ENCODE assay signal across 13 mouse cellular contexts in genomic region chr6:140682829-140683228, GRCm38 (mm10). TPM values are rescaled to one million over a fixed set of nuclear protein-coding genes. Genes with fewer than 3 reads are reported as not detected.
DNase-seq lines count a peak whose midpoint lies in the region; ATAC-seq and TF ChIP-seq lines count a peak whose summit lies in the region.
"Had no signal": no experiment of that assay in that cellular context is flagged by ENCODE, and none has a peak within 500 bp of the region (broad histone marks: within the 10 kb centered on the region; RNA-seq: fewer than 3 reads in every experiment).

No protein-coding gene starts in this region.

- TF ChIP-seq POLR2A in myocyte (IDR thresholded peaks at IDR 0.05; ENCODE audit: insufficient read length, low read depth): no peak

- POLR2A ChIA-PET in Patski (lab: Charles Lee): no interaction called here

- no peak overlapping the region for H3K4me2 ChIP-seq in hindbrain, embryonic 12.5 days (replicated peaks)
- H3K4me2 ChIP-seq in hindbrain, postnatal 0 days (ENCODE audit: low read depth, low read length): no peak overlapping the region
- no peak overlapping the region for H3K4me2 ChIP-seq in embryonic facial prominence, embryonic 12.5 days (replicated peaks)
- peak overlapping the region; percentile 21 for H3K4me2 ChIP-seq in myocyte (ENCODE audit: low read depth)
- H3K4me2 ChIP-seq in forebrain, embryonic 11.5 days (ENCODE audit: low read depth, low read length, severe bottlenecking): no peak overlapping the region

- no peak overlapping the region for H3ac ChIP-seq in myocyte (ENCODE audit: control insufficient read depth, insufficient read length)

- no peak overlapping the region for H3K4me3 ChIP-seq in hindbrain, embryonic 12.5 days
- no peak overlapping the region for H3K4me3 ChIP-seq in hindbrain, postnatal 0 days (ENCODE audit: low read length)
- no peak overlapping the region for H3K4me3 ChIP-seq in embryonic facial prominence, embryonic 12.5 days
- H3K4me3 ChIP-seq in myocyte: no peak overlapping the region
- no peak overlapping the region for H3K4me3 ChIP-seq in forebrain, embryonic 11.5 days (ENCODE audit: low read depth, low read length)
- H3K4me3 ChIP-seq: erythroblast, embryonic 14.5 days; gastrocnemius, adult 2 months had no signal

- WGBS in hindbrain, embryonic 12.5 days: 43% methylated on average over 13 of the region's 13 CpGs
- WGBS in hindbrain, postnatal 0 days: 41% methylated on average over 13 of the region's 13 CpGs
- WGBS in embryonic facial prominence, embryonic 12.5 days: 40% methylated on average over 13 of the region's 13 CpGs
- WGBS in forebrain, embryonic 11.5 days: 56% methylated on average over 13 of the region's 13 CpGs

- H3K9me3 ChIP-seq in hindbrain, embryonic 12.5 days (replicated peaks): no peaks in the 10 kb centered on the region
- H3K9me3 ChIP-seq in hindbrain, postnatal 0 days (ENCODE audit: low read length): no peaks in the 10 kb centered on the region
- no peaks in the 10 kb centered on the region for H3K9me3 ChIP-seq in embryonic facial prominence, embryonic 12.5 days
- no peaks in the 10 kb centered on the region for H3K9me3 ChIP-seq in forebrain, embryonic 11.5 days (ENCODE audit: control insufficient read depth, low read length)

- no peak for DNase-seq in hindbrain, postnatal 0 days (ENCODE audit: low spot score)
- DNase-seq in Patski (ENCODE audit: low read depth, low spot score): no peak
- no peak for DNase-seq in cerebellum, adult 18-20 months
- no peak for DNase-seq in forebrain, embryonic 11.5 days (ENCODE audit: low spot score)
- DNase-seq: gastrocnemius, adult 2 months; kidney, adult 11 months; layer of hippocampus, postnatal 36 days; lung, postnatal 10 days had no signal

- no peak for TF ChIP-seq CTCF in hindbrain, postnatal 0 days (IDR thresholded peaks at IDR 0.05; ENCODE audit: low read depth)
- no peak for TF ChIP-seq CTCF in Patski (IDR thresholded peaks at IDR 0.05)

- 0 out of 2 replicates have a peak, but pooled peaks have one; percentile 8 for ATAC-seq in hindbrain, embryonic 12.5 days (ENCODE audit: low FRiP score)
- ATAC-seq in hindbrain, postnatal 0 days: no peak
- peak; percentile 15 for ATAC-seq in Patski
- no peak for ATAC-seq in embryonic facial prominence, embryonic 12.5 days (ENCODE audit: insufficient number of reproducible peaks, insufficient read depth, low FRiP score, low TSS enrichment)
- no peak for ATAC-seq in forebrain, embryonic 11.5 days (replicated peaks; ENCODE audit: low FRiP score)

- H3K4me1 ChIP-seq in hindbrain, embryonic 12.5 days: peaks cover 23% of the 10 kb centered on the region
- peaks cover 10% of the 10 kb centered on the region for H3K4me1 ChIP-seq in hindbrain, postnatal 0 days (ENCODE audit: insufficient read depth, low read length)
- peaks cover 35% of the 10 kb centered on the region for H3K4me1 ChIP-seq in embryonic facial prominence, embryonic 12.5 days
- H3K4me1 ChIP-seq in forebrain, embryonic 11.5 days (replicated peaks; ENCODE audit: control insufficient read depth, insufficient read depth, low read length): peaks cover 3% of the 10 kb centered on the region; the same call in 1 of the 2 replicates

- H3K36me3 ChIP-seq in hindbrain, embryonic 12.5 days: no peaks in the 10 kb centered on the region
- no peaks in the 10 kb centered on the region for H3K36me3 ChIP-seq in hindbrain, postnatal 0 days (ENCODE audit: insufficient read depth, low read length)
- no peaks in the 10 kb centered on the region for H3K36me3 ChIP-seq in embryonic facial prominence, embryonic 12.5 days
- no peaks in the 10 kb centered on the region for H3K36me3 ChIP-seq in myocyte (ENCODE audit: control insufficient read depth, insufficient read depth)
- H3K36me3 ChIP-seq in forebrain, embryonic 11.5 days (ENCODE audit: control insufficient read depth, insufficient read depth, low read length): no peaks in the 10 kb centered on the region

- CTCF ChIA-PET in Patski (lab: Charles Lee): interaction anchor here (1.3 kb wide), 1 partner anchor 14 kb away, joined by 3 read pairs; no protein-coding TSS in a partner anchor

- no peaks in the 10 kb centered on the region for H3K79me2 ChIP-seq in myocyte (ENCODE audit: control insufficient read depth, insufficient read depth)

- H3K27ac ChIP-seq in hindbrain, embryonic 12.5 days: no peak overlapping the region
- H3K27ac ChIP-seq in hindbrain, postnatal 0 days: no peak overlapping the region
- H3K27ac ChIP-seq in embryonic facial prominence, embryonic 12.5 days: peak overlapping the region; percentile 61; the same call in 1 of the 2 replicates
- H3K27ac ChIP-seq in forebrain, embryonic 11.5 days (ENCODE audit: low read depth, low read length): no peak overlapping the region
- H3K27ac ChIP-seq: gastrocnemius, adult 2 months had no signal

- in situ Hi-C loops in Patski (cut with MboI; ENCODE audit: low pct_unique_long_range_greater_than_20kb): no loop called here

- H3K9ac ChIP-seq in hindbrain, embryonic 12.5 days: no peak overlapping the region
- H3K9ac ChIP-seq in hindbrain, postnatal 0 days (replicated peaks; ENCODE audit: low read length): no peak overlapping the region
- H3K9ac ChIP-seq in embryonic facial prominence, embryonic 12.5 days: no peak overlapping the region
- H3K9ac ChIP-seq in forebrain, embryonic 11.5 days (ENCODE audit: low read length): no peak overlapping the region

- H3K27me3 ChIP-seq in hindbrain, embryonic 12.5 days: no peaks in the 10 kb centered on the region
- H3K27me3 ChIP-seq in hindbrain, postnatal 0 days (ENCODE audit: insufficient read depth, low read length): no peaks in the 10 kb centered on the region
- H3K27me3 ChIP-seq in Patski (no peaks in the 10 kb centered on the region), myocyte (ENCODE audit: control insufficient read depth, insufficient read depth, insufficient read length) (no peaks in the 10 kb centered on the region)
- H3K27me3 ChIP-seq in embryonic facial prominence, embryonic 12.5 days: no peaks in the 10 kb centered on the region
- no peaks in the 10 kb centered on the region for H3K27me3 ChIP-seq in forebrain, embryonic 11.5 days (ENCODE audit: control insufficient read depth, insufficient read depth, low read length)

TF ChIP-seq in myocyte, 11 proteins besides CTCF, POLR2A, EP300 and RAD21:
- TF ChIP-seq USF1 (IDR thresholded peaks at IDR 0.05; ENCODE audit: low read depth) (no peak), MYOD1 (IDR thresholded peaks at IDR 0.05; ENCODE audit: control insufficient read depth in 1 of 3, insufficient read length in 2 of 3, low read depth in 2 of 3) (no peak), REST (IDR thresholded peaks at IDR 0.05; ENCODE audit: insufficient read depth, insufficient read length) (no peak), MYOG (IDR thresholded peaks at IDR 0.05; ENCODE audit: control insufficient read depth in 1 of 3, insufficient read depth in 1 of 3, insufficient read length in 2 of 3, low read depth in 2 of 3) (no peak), POLR2AphosphoS2 (IDR thresholded peaks at IDR 0.05; ENCODE audit: insufficient read length, low read depth) (no peak), E2F4 (IDR thresholded peaks at IDR 0.05; ENCODE audit: insufficient read depth) (no peak), TCF12 (IDR thresholded peaks at IDR 0.05; ENCODE audit: insufficient read depth, poor library complexity, severe bottlenecking) (no peak), SRF (IDR thresholded peaks at IDR 0.05; ENCODE audit: control insufficient read depth, insufficient read length, low read depth) (no peak), TCF3 (IDR thresholded peaks at IDR 0.05; ENCODE audit: insufficient read length, low read depth) (no peak), CEBPB (IDR thresholded peaks at IDR 0.05; ENCODE audit: insufficient read depth, poor library complexity, severe bottlenecking) (no peak), MAX (IDR thresholded peaks at IDR 0.05; ENCODE audit: low read depth) (no peak)

RNA-seq across cellular contexts. Expression of gene Gm11077, which starts 46.3 kb away (rescaled TPM):
- polyA plus RNA-seq in hindbrain, embryonic 12.5 days (2016; fragmentation: Nextera tagmentation; extraction: Ambion mirVana): not detected in 2 replicates
- not detected in 2 replicates for total RNA-seq in hindbrain, postnatal 0 days (2014; rRNA removed)
- polyA plus RNA-seq in hindbrain, postnatal 0 days (2015; fragmentation: Nextera tagmentation; extraction: Ambion mirVana): not detected in 2 replicates
- not detected for polyA plus RNA-seq in Patski (2021)
- not detected in 2 replicates for polyA plus RNA-seq in embryonic facial prominence, embryonic 12.5 days (2016; fragmentation: Nextera tagmentation; extraction: Ambion mirVana)
- polyA plus RNA-seq in myocyte (2012; fragmentation: generic; extraction: Trizol): not detected
- polyA plus RNA-seq in forebrain, embryonic 11.5 days (2014; fragmentation: Nextera tagmentation; extraction: Ambion mirVana): not detected in 2 replicates
- total RNA-seq: gastrocnemius, adult 2 months; layer of hippocampus, postnatal 36 days had no signal
- polyA plus RNA-seq: erythroblast, embryonic 14.5 days; thymus, postnatal 0 days had no signal

Comparison
In these comparisons a context has a peak if more than half of its experiments do, and no peak if none do; other contexts are left out.
1. ATAC-seq: peak in hindbrain, embryonic 12.5 days (single experiment) and Patski (single experiment); none in hindbrain, postnatal 0 days (single experiment), embryonic facial prominence, embryonic 12.5 days (single experiment) and forebrain, embryonic 11.5 days (single experiment).